In the genomic region with DNA sequence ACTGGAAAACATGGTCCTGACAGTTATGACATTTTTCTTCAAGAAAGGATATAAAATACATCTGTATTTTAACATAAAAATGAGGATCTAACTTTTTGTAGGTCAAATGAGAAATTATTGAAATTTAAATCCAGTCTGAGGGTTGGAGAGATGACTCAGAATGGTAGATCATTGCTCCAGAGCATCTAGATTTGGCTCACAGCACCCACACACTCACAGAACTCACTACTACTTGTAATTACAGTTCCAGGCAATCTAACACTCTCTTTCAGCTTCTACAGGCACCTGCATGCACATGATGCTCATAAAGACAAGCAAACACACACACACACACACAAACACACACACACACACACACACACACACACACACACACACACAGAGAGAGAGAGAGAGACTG, we compare ENCODE assay signal across 21 mouse cellular contexts.
DNase-seq lines count a peak whose midpoint lies in the region; ATAC-seq lines count a peak whose summit lies in the region.
"Had no signal": no experiment of that assay in that cellular context is flagged by ENCODE, and none has a peak within 500 bp of the region (broad histone marks: within the 10 kb centered on the region; RNA-seq: fewer than 3 reads in every experiment).

No protein-coding gene starts in this region.

- intact Hi-C loops in left cerebral cortex, postnatal 14 days (cut with DNase I): no loop called here

- ATAC-seq in frontal cortex, adult (ENCODE audit: low TSS enrichment): peak; percentile 99
- ATAC-seq: activated CD4-positive, CD25-positive, alpha-beta regulatory T cell, adult 4 months; forebrain, embryonic 13.5 days; forebrain, embryonic 16.5 days; hindbrain, postnatal 0 days; inflammation-experienced regulatory T-cells, adult 6 months had no signal

- DNase-seq in frontal cortex, postnatal 25 days (ENCODE audit: low spot score in 2 of 2): no peak
- DNase-seq in left cerebral cortex, adult 11 months (ENCODE audit: low spot score): peak; percentile 23
- DNase-seq in left cerebral cortex, postnatal 14 days (ENCODE audit: low spot score in 2 of 2): no peak
- DNase-seq in right cerebral cortex, adult 2 months (ENCODE audit: low spot score in 2 of 2): peak; percentile 20 to 25
- no peak for DNase-seq in right cerebral cortex, postnatal 4 days
- DNase-seq: adrenal gland, adult 8-10 months; adrenal gland, postnatal 25 days; cerebellum, adult 18-20 months; cerebellum, adult 9-10 months; cerebellum, postnatal 14 days; gastrocnemius, adult 2 months; gastrocnemius, postnatal 14 days; heart, adult 18-20 months; heart, postnatal 10 days; heart, postnatal 4 days had no signal

Comparison
In these comparisons a context has a peak if more than half of its experiments do, and no peak if none do; other contexts are left out.
1. DNase-seq: peak in left cerebral cortex, adult 11 months (single experiment) and right cerebral cortex, adult 2 months (2 of 2); none in frontal cortex, postnatal 25 days (0 of 2), left cerebral cortex, postnatal 14 days (0 of 2) and right cerebral cortex, postnatal 4 days (single experiment).